Mouse (Mus musculus) cerebellum, postnatal 25 days (tissue): Measurements from ENCODE around the gene Clpp.

ENCODE experiments used
- DNase-seq, 2 experiments: peaks; one replicate each; pipeline ENCODE4 v3.0.0; 2021; ENCODE audit warnings: mixed read lengths in 2 of 2

The Clpp gene

GRCm38 (mm10) chr17:57032854-57033253, 42.7 kb downstream of the Clpp start:
- DNase-seq = no peak

GRCm38 (mm10) chr17:57038978-57039377, 48.9 kb downstream of the Clpp start:
- DNase-seq = no peak

- no peak for DNase-seq
Observed at GRCm38 (mm10) chr17:57041554-57041953, 51.4 kb downstream of the Clpp start, which contains the start of gene Slc25a41. Gene Slc25a41 (minus strand): TSS chr17:57041654.
